Mouse (Mus musculus) heart, embryonic 14.5 days (tissue): ENCODE measurements around the gene Gcn1l1. TPM values are rescaled to one million over a fixed set of nuclear protein-coding genes. Genes with fewer than 3 reads are reported as not detected.

Experiments
- ATAC-seq: fragments of 200-750 bp; cut with Nextera tagmentation; 2 replicates; pipeline ENCODE4 v1.8.0; 2017; ENCODE audit warnings: low read depth, moderate TSS enrichment; ENCODE audit not compliant: insufficient number of reproducible peaks, insufficient read depth, low FRiP score
- H3K27ac ChIP-seq, 2 experiments: fragments of 200-500 bp in 1 of 2; fragments of 300-500 bp in 1 of 2; sonication (generic) in 1 of 2; replicated peaks in 1 of 2; 2 replicates each; pipeline ENCODE4 v1.5.1; 2012 to 2014; ENCODE audit warnings: low read depth in 2 of 2, low read length in 2 of 2, control low read depth in 1 of 2, mild to moderate bottlenecking in 1 of 2, mixed read lengths in 1 of 2; ENCODE audit not compliant: control insufficient read depth in 1 of 2, insufficient read depth in 1 of 2
- H3K27me3 ChIP-seq: fragments of 300-500 bp; sonication (generic); 2 replicates; pipeline ENCODE4 v1.6.1; 2014; ENCODE audit warnings: mild to moderate bottlenecking, low read length, control low read depth; ENCODE audit not compliant: control insufficient read depth, insufficient read depth
- H3K36me3 ChIP-seq: fragments of 300-500 bp; sonication (generic); 2 replicates; pipeline ENCODE4 v1.6.1; 2014; ENCODE audit warnings: mild to moderate bottlenecking, control low read depth, low read length, mixed read lengths; ENCODE audit not compliant: control insufficient read depth, insufficient read depth
- H3K4me1 ChIP-seq, 2 experiments: fragments of 200-500 bp in 1 of 2; fragments of 300-500 bp in 1 of 2; sonication (generic) in 1 of 2; 2 replicates each; pipeline ENCODE4 v1.6.1; 2012 to 2014; ENCODE audit warnings: low read length in 2 of 2, control low read depth in 1 of 2, mixed read lengths in 1 of 2; ENCODE audit not compliant: control insufficient read depth in 2 of 2, insufficient read depth in 2 of 2
- H3K4me2 ChIP-seq: fragments of 300-500 bp; sonication (generic); 2 replicates; pipeline ENCODE4 v1.6.1; 2014; ENCODE audit warnings: mild to moderate bottlenecking, low read length
- H3K4me3 ChIP-seq, 2 experiments: fragments of 200-500 bp in 1 of 2; fragments of 300-500 bp in 1 of 2; sonication (generic) in 1 of 2; 2 replicates each; pipeline ENCODE4 v1.5.1; 2012 to 2014; ENCODE audit warnings: low read length in 2 of 2, mild to moderate bottlenecking in 2 of 2, control low read depth in 1 of 2, low read depth in 1 of 2, moderate library complexity in 1 of 2; ENCODE audit not compliant: control insufficient read depth in 1 of 2, insufficient read depth in 1 of 2
- H3K9ac ChIP-seq: fragments of 300-500 bp; sonication (generic); 2 replicates; pipeline ENCODE4 v1.6.1; 2014; ENCODE audit warnings: mild to moderate bottlenecking, low read length
- H3K9me3 ChIP-seq: fragments of 300-500 bp; sonication (generic); 2 replicates; pipeline ENCODE4 v1.6.1; 2016; ENCODE audit warnings: low read length, control low read depth; ENCODE audit not compliant: control insufficient read depth
- WGBS: fragments of 180-500 bp; shearing (Covaris S2); extraction: QIAGEN DNeasy Blood & Tissue Kit; methylation state at CpG from one replicate; pipeline ENCODE4 v1.1.7; 2014; 5-methylcytosine and 5-hydroxymethylcytosine counted together
- polyA plus RNA-seq: library from polyadenylated mRNA; unstranded; fragments of >200 nt; fragmentation: Nextera tagmentation; extraction: Ambion mirVana; gene quantifications from 2 replicates; pipeline ENCODE4 v1.2.1, GENCODE M21; 2014

The Gcn1l1 gene
- polyA plus RNA-seq, 1 experiment from 2014 or later, result 26.3 TPM

DNA sequence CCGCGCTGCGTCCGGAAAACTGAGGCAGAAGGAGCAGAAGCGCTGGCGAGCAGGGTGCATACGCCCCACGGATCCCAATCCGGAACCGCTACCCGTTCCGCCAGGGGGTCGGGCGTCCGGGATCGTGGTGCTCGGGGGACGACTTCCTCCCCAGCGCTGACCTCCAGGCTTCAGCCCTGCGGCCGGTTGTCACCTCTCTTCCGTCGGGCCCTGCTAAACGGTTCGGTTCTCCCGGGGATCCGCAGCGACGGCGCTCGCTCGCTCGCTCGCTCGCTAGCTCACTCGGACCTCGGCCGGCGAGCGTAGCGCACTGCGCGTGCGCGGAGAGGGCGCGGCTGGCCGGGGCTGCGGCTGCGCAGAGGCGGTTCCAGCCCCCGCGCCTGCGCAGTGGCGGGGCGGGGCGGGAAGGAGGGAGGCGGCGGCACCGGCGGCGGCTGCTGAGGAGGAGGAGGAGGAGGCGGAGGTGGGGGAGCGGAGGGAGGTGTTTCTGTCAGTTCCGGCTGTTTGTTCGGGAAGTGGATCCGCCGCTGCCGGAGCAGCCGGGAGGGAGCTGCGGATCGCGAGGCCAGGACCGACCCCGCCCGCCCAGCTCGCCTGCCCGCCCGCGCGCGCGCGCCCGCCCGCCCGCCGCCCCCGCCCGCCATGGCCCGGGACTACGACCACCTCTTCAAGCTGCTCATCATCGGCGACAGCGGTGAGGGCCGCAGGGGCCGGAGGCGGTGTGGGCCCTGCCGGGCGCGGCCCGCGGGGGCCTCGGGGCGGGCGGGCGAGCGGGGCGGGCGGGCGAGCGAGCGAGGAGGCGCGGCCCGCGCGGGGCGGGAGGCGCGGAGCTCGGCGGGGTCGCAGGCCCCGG lies 66.7 kb downstream of the Gcn1l1 start, which contains the start of gene Rab35:
Gene Rab35 (plus strand): TSS at position 404 of the 853 bp plus-strand sequence.
- Histone ChIP-seq H3K9ac (peak within 1 kb of the TSS; percentile 92), H3K27ac (peak within 1 kb of the TSS; percentile 46 to 94), H3K27me3 (no peaks in the 10 kb centered on the region), H3K4me1 (peaks cover 8 to 36% of the 10 kb centered on the region in 2 experiments), H3K9me3 (no peaks in the 10 kb centered on the region), H3K4me3 (peak within 1 kb of the TSS; percentile 73 to 80), H3K36me3 (no peaks in the 10 kb centered on the region), H3K4me2 (peak within 1 kb of the TSS; percentile 83)
- WGBS, result under 1% methylated on average over 66 of the region's 125 CpGs
- ATAC-seq, result peak; percentile 90

GRCm38 (mm10) chr5:115632358-115632714 lies 67.3 kb downstream of the Gcn1l1 start:
- H3K4me1 ChIP-seq, result peaks cover 8 to 36% of the 10 kb centered on the region in 2 experiments
- H3K27ac ChIP-seq, result peak overlapping the region in 1 of 2 experiments; percentile 94; a peak in 3 of 4 replicates
- H3K9me3 ChIP-seq, result no peaks in the 10 kb centered on the region
- H3K4me2 ChIP-seq, result peak overlapping the region; percentile 83
- no peaks in the 10 kb centered on the region for H3K27me3 ChIP-seq
- peaks cover under 1% of the 10 kb centered on the region; the same call in 1 of the 2 replicates for H3K36me3 ChIP-seq
- H3K9ac ChIP-seq, result peak overlapping the region; percentile 92
- peak overlapping the region; percentile 73 to 80 for H3K4me3 ChIP-seq
- WGBS, result 2% methylated on average over 26 of the region's 30 CpGs
- no peak for ATAC-seq

- H3K4me3 ChIP-seq, result peak overlapping the region; percentile 73 to 80; a peak in 3 of 4 replicates
- WGBS, result 32% methylated on average over 4 of the region's 4 CpGs
- H3K4me1 ChIP-seq, result peaks cover 8 to 36% of the 10 kb centered on the region in 2 experiments
- H3K9me3 ChIP-seq, result no peaks in the 10 kb centered on the region
- ATAC-seq, result no peak
- peaks cover 8% of the 10 kb centered on the region; the same call in 1 of the 2 replicates for H3K36me3 ChIP-seq
- H3K27ac ChIP-seq, result peak overlapping the region in 1 of 2 experiments; percentile 94; a peak in 1 of 4 replicates
- peak overlapping the region; percentile 83 for H3K4me2 ChIP-seq
- no peaks in the 10 kb centered on the region for H3K27me3 ChIP-seq
- peak overlapping the region; percentile 92 for H3K9ac ChIP-seq
These were observed 68.0 kb downstream of the Gcn1l1 start for GRCm38 (mm10) chr5:115633060-115633459.

DNA sequence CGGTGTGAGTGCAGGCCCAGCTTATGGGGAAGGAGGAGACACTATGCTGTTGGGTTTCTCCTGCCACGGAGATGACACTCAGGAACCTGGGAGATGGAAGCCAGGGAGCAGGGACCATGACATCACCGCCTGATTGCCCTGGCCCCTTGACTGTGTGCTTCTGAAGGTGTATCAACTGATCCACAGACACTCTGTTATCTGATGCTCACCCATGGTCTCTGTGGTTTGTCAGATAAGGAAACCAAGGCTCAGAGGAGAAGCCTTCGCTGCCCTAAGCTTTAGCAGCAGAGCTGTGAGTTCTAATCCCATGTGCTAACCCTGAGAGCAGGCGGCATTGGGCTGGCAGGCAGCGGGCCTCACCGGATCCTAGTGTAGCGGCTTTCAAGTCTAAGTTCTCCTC lies 69.0 kb downstream of the Gcn1l1 start:
- Histone ChIP-seq H3K4me2 (no peak overlapping the region), H3K36me3 (peaks cover 18% of the 10 kb centered on the region), H3K9ac (no peak overlapping the region), H3K27me3 (no peaks in the 10 kb centered on the region), H3K9me3 (no peaks in the 10 kb centered on the region), H3K4me1 (peaks cover 8 to 36% of the 10 kb centered on the region in 2 experiments), H3K27ac (no peak overlapping the region), H3K4me3 (no peak overlapping the region)
- WGBS, result 79% methylated on average over 8 of the region's 8 CpGs
- no peak for ATAC-seq

- peaks cover 8 to 35% of the 10 kb centered on the region in 2 experiments for H3K4me1 ChIP-seq
- H3K9ac ChIP-seq, result no peak overlapping the region
- H3K4me2 ChIP-seq, result no peak overlapping the region
- no peaks in the 10 kb centered on the region for H3K27me3 ChIP-seq
- no peak overlapping the region for H3K27ac ChIP-seq
- H3K4me3 ChIP-seq, result no peak overlapping the region
- H3K36me3 ChIP-seq, result peaks cover 33% of the 10 kb centered on the region
- WGBS, result 67% methylated on average over 6 of the region's 6 CpGs
- no peak for ATAC-seq
- H3K9me3 ChIP-seq, result no peaks in the 10 kb centered on the region
These were observed 70.5 kb downstream of the Gcn1l1 start for GRCm38 (mm10) chr5:115635536-115635935.

- Histone ChIP-seq H3K27ac (no peak overlapping the region), H3K4me2 (no peak overlapping the region), H3K27me3 (no peaks in the 10 kb centered on the region), H3K4me3 (no peak overlapping the region), H3K36me3 (peaks cover 89% of the 10 kb centered on the region), H3K9me3 (no peaks in the 10 kb centered on the region), H3K9ac (no peak overlapping the region), H3K4me1 (peaks cover 0 to 4% of the 10 kb centered on the region in 2 experiments; a peak in 1 of 4 replicates)
- WGBS, result 85% methylated on average over 9 of the region's 9 CpGs
- ATAC-seq, result no peak
These were observed 79.1 kb downstream of the Gcn1l1 start for GRCm38 (mm10) chr5:115644192-115644591.

DNA sequence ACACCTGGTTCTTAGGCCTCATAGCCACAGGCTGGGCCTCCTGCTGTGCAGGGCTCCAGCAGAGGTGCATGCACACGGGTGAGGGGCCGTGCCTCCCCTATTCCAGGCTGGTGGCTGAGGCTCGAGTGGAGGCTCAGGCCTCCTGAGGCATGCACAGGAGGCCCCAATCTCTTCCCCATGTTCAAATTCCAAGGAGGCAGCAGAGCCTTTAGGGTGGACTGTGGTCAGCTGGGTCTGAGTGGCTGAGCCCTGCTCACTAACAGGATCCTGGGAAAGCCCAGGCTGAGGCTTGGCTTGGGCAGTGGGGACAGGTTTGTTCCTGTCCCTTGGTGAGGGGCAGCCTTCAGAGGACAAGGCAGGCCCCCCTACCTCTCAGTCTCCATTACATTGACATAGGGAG lies 83.8 kb downstream of the Gcn1l1 start:
- no peaks in the 10 kb centered on the region for H3K9me3 ChIP-seq
- no peak overlapping the region for H3K9ac ChIP-seq
- H3K36me3 ChIP-seq, result peaks cover 43% of the 10 kb centered on the region
- no peaks in the 10 kb centered on the region for H3K27me3 ChIP-seq
- 66% methylated on average over 3 of the region's 3 CpGs for WGBS
- H3K4me3 ChIP-seq, result no peak overlapping the region
- H3K4me2 ChIP-seq, result no peak overlapping the region
- no peak overlapping the region for H3K27ac ChIP-seq
- peaks cover 0 to 7% of the 10 kb centered on the region in 2 experiments; a peak in 2 of 4 replicates for H3K4me1 ChIP-seq
- no peak for ATAC-seq
